Mouse (Mus musculus) left cerebral cortex, postnatal 25 days (tissue): ENCODE measurements at regions not wholly inside any gene's neighbourhood (a gene's known extent, or its start where the extent isn't known, plus 50 kb on each side); places are given as distances from the start of the nearest gene placed in this dataset.
A peak's percentile ranks its signal among the peaks of the same experiment; 100 is the strongest.

ENCODE experiments used
- DNase-seq, 2 experiments: peaks; one replicate each; pipeline ENCODE4 v3.0.0; 2022; ENCODE audit warnings: low spot score in 2 of 2, mixed read lengths in 1 of 2
- intact Hi-C: fragments of 180-260 bp; cut with DNase I; formaldehyde crosslinking; loops from one replicate; pipeline ENCODE4 v1.15.1; 2025

DNA sequence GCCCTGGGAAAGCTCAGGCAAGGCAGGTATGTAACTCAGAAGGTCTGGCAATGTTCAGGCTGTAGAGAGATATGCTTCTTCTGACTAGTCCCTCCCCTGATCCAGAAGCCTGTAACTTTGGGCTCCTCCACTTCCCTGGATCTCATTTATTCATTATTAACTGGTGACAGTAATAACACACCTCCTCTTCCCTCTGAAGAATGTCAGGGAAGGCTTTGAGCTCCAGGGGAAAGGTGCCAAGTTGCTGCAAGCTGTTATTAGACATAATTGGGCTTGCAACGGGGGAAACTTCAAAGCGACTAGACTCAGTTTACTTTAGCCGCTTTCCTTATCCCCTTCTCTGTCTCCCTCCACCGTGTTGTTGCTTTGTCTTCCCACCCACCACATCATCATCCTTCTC is 75.6 kb upstream of the Tmprss2 start:
- no peak for DNase-seq
- intact Hi-C loops = no loop called here

DNA sequence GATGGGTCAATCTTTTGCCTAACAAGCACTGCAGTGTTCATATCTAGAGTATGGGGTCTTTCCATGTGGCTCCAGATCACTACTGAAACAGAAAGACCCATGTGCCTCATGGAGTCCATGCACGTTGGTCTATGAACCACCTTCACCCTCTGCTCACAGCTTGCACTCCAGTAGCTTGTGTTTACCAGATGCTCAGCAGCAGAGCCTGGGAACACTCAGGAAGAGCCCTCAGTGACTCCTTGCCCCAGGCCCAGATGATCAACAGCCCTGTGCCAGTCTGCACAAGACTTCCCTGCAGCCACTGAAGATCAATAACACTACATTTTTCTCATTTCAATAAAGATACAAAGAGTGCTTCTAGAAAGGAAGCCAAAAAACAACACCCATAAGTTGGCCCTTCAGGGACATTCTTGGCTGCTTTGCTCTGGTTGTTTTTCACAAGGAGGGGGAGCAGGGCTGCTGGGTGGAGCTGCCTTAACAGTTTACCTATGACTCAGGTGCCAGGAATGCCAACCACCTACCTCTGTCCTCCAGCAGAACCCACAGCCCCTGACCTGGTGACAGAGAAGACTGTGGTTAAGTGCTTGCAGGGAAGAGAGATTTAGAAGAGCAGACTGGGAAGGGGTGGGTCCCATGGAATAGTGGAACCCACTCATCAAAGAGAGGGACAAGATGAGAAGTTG is 74.7 kb upstream of the Tmprss2 start:
- intact Hi-C loops = no loop called here
- DNase-seq = no peak

DNA sequence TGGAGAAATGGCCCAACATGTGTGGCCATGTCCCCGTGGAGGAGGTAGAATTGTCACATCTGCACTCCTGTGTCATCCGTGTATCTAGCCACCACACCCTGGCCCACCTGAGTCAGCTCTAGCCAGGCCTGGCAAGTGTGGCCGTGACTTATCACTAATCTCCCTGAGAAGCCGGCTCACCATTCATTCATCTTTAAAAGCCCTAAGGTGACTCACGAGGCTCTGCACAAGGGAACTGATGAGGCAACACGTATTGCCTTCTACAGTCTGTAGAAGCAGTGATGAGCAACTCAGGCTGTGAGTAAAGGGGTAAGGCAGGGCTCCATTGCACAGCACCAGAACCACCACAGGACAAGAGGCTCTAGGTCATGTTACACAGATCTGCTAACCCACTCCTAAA is 70.2 kb upstream of the Tmprss2 start:
- intact Hi-C loops = no loop called here
- no peak for DNase-seq

DNA sequence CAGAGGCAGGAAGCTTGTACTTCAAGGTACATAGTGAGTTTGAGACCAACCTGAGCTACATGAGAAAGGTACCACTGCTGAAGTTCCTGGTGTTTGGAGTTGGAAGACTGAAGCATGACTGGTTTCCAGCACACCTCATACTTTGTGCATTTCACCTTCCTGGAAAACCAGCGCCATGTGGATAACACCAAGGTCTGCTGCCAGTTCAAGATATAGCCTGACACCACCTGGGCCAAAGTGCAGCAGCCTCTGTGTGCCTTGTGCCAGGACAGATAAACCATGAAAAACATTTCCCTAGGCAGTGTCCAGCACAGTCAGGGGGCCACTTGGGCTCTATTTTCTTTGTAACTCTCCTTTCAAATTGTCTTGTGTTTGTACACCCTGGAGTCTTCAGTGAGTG is 68.8 kb upstream of the Tmprss2 start:
- DNase-seq = no peak
- intact Hi-C loops = no loop called here

DNA sequence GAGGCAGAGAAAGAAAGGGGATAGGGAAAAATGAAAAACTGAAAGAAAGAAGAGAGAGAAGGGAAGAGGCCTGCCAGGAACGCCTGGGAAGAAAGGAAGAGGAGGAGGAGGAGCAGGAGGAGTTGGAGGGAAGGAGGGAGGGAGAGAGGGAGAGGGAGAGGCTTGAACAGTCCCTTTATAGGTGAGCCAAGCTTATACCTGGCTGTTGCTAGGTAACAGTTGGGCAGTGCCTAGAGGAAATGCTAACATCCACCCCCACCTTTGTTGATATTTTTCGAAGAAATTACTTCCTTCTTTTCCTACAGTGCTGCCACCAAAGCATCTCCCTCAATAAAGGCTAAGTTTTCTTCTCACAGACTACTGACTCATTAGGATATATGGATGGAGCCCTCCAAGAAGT is 68.3 kb upstream of the Tmprss2 start:
- intact Hi-C loops = no loop called here
- DNase-seq = no peak

DNA sequence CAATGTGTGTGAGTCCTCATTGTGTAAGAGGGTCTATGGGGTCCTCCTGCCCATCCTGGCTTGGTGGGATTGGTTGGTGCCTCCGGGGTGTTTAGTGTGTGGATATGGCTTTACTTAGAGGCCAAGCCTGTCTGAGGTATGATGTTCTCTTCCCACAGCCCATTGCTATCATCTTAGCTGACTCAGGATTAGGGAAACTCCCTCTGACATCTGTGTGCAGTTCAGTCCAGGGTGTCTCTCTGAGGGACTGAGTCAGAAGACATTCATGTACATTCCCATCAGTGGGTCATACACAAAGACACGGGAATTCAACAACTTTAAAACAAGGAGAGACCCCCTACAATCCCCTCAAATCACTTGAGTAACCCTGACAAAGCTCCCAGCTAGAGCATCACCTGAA is 66.6 kb upstream of the Tmprss2 start:
- DNase-seq = no peak
- intact Hi-C loops = no loop called here

DNA sequence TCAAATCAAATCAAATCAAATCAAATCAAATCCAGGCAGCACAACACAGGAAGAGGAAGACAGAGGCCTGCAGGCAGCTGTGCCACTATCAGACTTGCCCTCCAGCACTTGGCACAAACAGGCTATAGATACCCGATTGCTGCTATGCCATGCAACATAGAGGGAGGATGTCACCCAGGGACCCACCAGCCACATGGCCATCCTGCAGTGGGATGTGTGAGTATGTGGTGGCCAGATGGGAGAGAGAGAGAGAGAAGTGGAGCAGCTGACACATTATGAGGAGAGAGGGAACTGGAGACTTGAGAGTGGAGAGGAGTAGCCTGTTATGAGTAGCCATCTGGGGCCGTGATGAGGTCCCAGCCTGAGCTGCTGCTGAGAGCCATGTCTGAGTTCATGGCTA is 62.6 kb upstream of the Tmprss2 start:
- intact Hi-C loops = no loop called here
- DNase-seq = peak in 1 of 2 experiments; percentile 24

DNA sequence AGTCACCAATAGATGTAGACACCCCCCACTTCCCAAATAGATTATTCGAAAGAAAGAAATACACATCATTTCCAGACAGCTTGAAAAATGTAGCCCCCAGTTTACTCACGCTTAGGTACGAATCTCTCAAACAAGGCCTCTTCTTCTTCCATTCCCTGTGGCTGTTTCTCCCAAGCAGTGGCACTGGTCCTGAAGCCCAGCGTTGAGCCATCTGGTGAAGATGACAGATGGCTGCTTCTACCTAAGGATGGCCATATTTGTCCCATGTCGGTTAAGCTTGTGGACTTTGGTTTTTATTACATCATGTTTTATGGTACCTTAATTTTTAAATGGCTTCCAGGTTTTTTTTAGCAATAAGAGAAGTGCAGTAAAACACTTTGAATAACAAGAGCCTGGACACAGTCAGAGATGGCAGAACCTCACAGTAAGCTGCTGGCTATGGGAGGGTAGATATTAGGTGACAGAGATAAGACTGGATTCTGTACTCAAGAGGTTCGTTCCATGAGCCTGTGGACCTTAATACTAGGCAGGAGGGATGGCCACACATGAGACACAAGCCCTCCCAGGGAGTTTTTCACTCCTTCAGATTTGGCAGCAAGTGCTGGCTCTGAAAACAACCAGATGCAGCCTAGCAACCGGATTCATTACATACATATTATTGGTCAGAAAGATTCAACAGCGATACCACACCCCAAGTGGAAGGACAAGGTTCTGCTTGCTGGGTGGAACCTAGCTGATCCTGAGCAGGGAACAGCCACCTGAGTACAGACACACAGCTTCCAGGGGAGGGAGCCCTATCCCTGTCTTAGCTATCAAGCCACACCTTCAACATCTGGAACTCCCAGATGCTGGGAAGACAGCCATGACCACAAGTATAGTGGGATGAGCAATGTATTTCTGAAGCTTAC is 59.4 kb upstream of the Tmprss2 start:
- intact Hi-C loops = no loop called here

DNA sequence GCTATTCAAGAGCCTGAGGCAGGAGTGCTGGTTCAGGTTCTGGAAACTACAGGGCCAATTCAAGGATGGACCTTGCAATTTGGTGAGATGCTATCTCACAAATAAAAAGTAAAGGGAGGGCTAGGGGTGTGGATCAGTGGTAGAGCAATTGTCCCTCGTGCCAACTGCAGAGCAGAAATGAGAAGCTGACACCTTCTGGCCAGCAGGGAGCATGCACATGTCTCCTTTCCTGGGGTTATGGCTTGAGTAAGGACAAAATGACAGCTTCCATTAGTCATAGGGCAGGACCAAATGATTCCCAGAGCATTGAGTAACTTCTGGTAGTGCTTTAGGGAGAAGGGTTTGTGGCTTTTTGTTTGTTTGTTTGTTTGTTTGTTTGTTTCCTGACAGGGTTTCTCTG is 56.5 kb upstream of the Tmprss2 start:
- DNase-seq = no peak
- intact Hi-C loops = loop anchor here (10.0 kb wide), 1 partner anchor 353 kb away; no protein-coding TSS in a partner anchor

More for the DNA sequence above, 59.4 kb upstream of the Tmprss2 start:
- peak; percentile 26 to 64 for DNase-seq

DNA sequence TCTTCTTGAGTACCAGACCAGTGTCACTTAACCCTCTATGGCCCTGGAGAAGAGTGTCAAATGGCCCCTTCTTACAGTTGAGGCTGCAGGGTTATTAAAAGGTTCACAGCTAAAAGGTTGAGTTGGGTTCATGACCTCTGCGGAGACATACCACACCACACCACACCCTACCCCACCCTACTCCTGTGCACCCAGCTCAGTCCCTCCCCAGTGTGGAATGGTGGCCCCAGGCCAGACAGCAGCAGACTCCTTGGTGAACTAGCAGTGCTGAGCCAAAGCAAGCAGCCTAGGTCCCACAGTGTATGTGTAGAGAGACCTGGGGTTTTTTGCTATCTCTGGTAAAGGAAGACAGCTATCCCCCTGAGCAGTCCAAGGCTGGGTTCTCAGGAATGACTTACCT is 54.5 kb upstream of the Tmprss2 start:
- intact Hi-C loops = loop anchor here (10.0 kb wide), 1 partner anchor 351 kb away; no protein-coding TSS in a partner anchor
- no peak for DNase-seq
